Mouse (Mus musculus) cerebellum, adult 18-20 months (tissue): ENCODE data around the gene Ceacam2.
"Not testable (repeated sequence)": the region's sequence is repeated elsewhere in the genome, so short reads cannot be mapped to it uniquely, and the experiment has no call there.

ENCODE experiments used
- DNase-seq, 2 experiments: peaks; one replicate each; pipeline ENCODE4 v3.0.0; 2021

The Ceacam2 gene

DNA sequence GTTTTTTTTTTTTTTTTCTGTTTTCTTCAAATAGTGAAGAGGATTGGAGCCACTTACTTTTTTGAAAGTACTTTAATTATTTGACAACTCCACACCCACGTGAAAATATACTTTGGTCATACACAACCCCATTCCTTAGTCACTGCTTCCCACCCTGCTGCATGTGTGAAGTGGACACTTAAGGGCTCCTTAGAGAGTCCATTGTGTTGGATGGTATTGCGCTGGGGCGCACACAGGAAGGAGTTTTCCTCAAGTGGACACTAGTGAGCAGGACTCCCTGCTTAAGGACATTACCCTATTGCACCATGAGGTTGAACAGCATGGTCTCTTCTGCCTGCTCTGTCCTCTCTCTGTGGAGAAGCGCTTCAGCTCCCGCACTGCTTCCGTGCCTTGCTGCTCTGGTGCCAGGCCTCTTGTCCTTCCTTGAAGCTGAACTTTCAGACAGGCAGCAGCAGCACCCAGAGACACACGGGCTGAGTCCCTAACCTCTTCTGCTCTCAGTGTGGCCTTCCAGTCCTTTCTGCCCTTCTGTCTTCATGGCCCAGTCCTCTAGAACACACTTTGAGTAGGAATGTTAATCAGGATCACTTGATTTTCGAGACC, 56.4 kb downstream of the Ceacam2 start:
- no peak for DNase-seq

DNA sequence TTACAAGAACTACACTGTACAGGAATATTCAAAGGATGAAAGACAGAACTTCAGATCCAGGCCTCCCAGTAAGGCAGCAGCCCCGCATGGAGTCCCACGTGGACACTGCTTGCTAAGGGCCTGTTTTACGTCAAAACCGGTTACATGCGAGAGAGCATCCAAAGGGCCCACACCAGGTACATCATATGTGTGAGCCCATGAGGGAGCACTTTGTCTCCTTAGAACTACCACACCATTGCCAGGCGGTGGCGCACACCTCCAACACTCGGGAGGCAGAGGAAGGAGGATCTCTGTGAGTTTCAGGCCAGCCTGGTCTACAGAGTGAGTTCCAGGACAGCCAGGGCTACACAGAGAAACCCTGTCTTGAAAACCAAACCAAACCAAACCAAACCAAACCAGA, 58.9 kb downstream of the Ceacam2 start:
- DNase-seq, result not testable (repeated sequence)

DNA sequence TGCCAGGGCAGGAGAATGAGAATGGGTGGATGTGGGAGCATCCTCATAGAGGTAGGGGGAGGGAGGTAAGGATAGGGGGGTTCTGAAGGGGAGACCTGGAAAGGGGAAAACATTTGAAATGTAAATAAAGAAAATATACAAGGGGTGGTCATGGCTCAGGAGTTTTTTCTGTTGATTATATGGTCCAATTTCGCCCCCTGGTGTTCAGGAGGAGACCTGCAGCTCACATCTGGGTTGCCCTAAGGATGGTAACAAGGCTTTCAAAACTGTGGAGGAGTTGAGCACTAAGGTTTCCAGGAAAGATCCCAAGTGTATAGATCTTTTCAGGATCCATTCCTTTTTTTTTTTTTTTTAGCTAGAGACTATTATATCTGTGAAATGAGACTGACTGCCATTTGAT, 60.2 kb downstream of the Ceacam2 start:
- DNase-seq, result peak; percentile 9 to 19

DNA sequence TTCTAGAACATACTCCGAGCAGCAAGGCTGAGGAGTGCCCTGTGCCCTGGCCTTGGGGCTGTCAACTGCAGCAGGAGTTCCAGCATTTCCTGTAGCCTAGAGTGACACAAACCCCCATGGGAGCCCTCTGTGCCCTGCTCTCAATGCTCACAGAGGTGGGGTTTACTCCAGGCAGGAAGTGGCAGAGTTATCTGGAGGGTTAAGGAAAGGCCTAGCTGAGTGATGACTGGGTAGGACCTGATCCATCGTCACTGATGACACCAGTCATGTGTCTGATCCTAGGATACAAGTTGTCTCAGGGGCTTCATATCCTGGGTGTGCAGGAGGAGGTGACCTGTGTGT, 61.9 kb downstream of the Ceacam2 start:
- DNase-seq, result not testable (repeated sequence)

DNA sequence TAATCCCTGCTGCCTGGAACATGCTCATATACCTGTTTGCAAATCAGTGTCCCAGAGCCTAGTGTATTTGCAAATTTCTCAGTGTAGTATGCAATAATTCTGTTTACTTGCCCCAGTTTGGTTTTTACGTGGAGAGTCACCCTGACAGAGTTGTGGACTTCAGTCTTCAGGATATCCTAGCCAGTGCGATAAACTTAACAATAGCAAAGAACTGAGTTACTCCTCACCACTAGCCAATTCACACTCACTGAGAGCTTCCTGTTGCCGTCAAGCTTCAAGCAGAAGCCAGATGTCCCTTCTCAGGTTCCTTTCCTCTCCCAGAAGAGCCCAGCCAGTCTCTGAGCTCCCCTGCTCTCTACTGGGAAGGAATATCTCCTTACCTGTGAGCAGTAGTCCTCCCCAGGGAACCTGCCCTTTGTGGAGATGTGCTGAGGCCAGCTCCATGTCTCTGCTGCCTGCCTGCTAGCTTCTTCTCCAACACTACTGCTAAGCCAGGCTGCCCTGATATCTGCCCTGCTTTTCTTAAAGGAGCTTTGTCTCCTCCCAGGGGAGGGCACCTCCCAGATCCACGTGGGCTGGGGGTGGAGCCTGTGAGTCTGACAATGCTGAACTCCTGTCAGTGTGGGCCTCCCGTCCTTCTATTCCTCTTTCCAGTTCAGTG, 62.4 kb downstream of the Ceacam2 start, which contains the start of gene Ceacam1:
Gene Ceacam1, minus strand, starts transcription at position 513 of the 661 bp plus-strand sequence.
- DNase-seq, result peak in 1 of 2 experiments; percentile 5

DNA sequence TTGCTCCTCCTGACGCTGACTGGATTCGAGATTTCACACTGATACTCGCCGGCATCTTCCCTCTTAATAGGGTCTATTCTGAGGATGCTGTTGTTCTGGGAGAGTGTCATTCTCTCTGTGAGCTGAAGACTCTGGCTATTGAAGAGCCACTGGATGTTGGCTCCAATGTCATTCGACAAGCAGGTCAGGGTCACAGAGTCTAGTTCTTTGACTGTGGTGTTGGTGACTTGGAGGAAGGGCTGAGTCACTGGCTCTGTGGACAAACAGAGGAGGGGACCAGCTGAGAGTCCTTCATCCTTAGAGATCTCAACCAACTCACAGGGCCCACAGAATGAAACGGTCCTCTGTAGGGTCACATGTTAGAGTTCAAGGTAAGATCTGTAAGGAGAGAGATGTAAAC, 67.8 kb downstream of the Ceacam2 start:
- DNase-seq, result not testable (repeated sequence)
